Mouse (Mus musculus) CD4-positive helper T cell, adult 2 months (primary cell): ENCODE results near the gene Gpr176.

Experiments used
- DNase-seq: peaks from one replicate; pipeline ENCODE4 v3.0.0-alpha.2; 2012; ENCODE audit warnings: low read depth, missing footprints, low spot score

Gene Gpr176

GRCm38 (mm10) chr2:118245914-118246313 is 127.3 kb downstream of the Gpr176 start:
- peak; percentile 58 for DNase-seq

DNA sequence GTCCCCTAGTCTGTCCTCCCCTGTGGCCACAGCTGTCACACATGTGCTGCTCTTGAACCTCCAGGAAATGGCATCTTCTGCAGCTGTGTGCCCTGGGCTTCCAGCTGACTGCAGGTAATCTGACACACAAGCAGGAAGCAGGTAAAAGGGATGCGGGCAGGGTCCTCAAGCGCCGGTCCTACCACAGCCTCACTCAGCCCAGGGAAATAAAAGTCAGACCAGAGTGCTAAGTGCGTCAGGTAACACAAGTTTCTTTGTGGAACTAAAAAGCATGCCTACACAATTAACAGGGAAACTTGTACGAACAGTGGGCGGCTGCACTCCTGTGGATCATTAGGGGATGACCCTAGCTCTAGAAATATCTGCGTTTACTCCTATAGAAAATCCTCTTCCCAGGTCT is 137.0 kb downstream of the Gpr176 start:
- no peak for DNase-seq

- DNase-seq, result no peak
Measured at GRCm38 (mm10) chr2:118235614-118236013, 137.6 kb downstream of the Gpr176 start.

GRCm38 (mm10) chr2:118230544-118230943 is 142.7 kb downstream of the Gpr176 start:
- no peak for DNase-seq

GRCm38 (mm10) chr2:118228486-118229079 is 144.6 kb downstream of the Gpr176 start:
- no peak for DNase-seq
